Mouse (Mus musculus) testis, adult 2 months (tissue): ENCODE results near the gene Mrm2. TPM values are rescaled to one million over a fixed set of nuclear protein-coding genes. Genes with fewer than 3 reads are reported as not detected.

Experiments
- H3K27ac ChIP-seq: fragments of 200-500 bp; 2 replicates; pipeline ENCODE4 v1.5.1; 2012; ENCODE audit warnings: low read depth, low read length; ENCODE audit not compliant: control insufficient read depth, insufficient read depth
- H3K27me3 ChIP-seq: fragments of 200-500 bp; 2 replicates; pipeline ENCODE4 v1.6.1; 2012; ENCODE audit warnings: mild to moderate bottlenecking, low read length, moderate library complexity; ENCODE audit not compliant: control insufficient read depth, insufficient read depth
- H3K36me3 ChIP-seq: fragments of 200-500 bp; 2 replicates; pipeline ENCODE4 v1.6.1; 2012; ENCODE audit warnings: mild to moderate bottlenecking, low read length; ENCODE audit not compliant: control insufficient read depth, insufficient read depth
- H3K4me1 ChIP-seq: fragments of 200-500 bp; 2 replicates; pipeline ENCODE4 v1.6.1; 2012; ENCODE audit warnings: low read length; ENCODE audit not compliant: control insufficient read depth, insufficient read depth
- H3K4me3 ChIP-seq: fragments of 200-500 bp; 2 replicates; pipeline ENCODE4 v1.5.1; 2012; ENCODE audit warnings: low read depth, mild to moderate bottlenecking, low read length, moderate library complexity, mixed read lengths; ENCODE audit not compliant: control insufficient read depth
- CTCF ChIP-seq: fragments of 200-500 bp; IDR thresholded peaks from 2 replicates; pipeline ENCODE4 v1.5.1; 2012; ENCODE audit warnings: low read depth, mild to moderate bottlenecking, inconsistent platforms, low read length, moderate library complexity; ENCODE audit not compliant: control insufficient read depth, insufficient read depth, insufficient replicate concordance
- POLR2A ChIP-seq: fragments of 200-500 bp; IDR thresholded peaks from 2 replicates; pipeline ENCODE4 v1.6.1; 2012; ENCODE audit warnings: low read depth, mild to moderate bottlenecking, inconsistent platforms, low read length, moderate library complexity; ENCODE audit not compliant: control insufficient read depth
- polyA plus RNA-seq: library from polyadenylated mRNA; depleted of rRNA; stranded (reverse); fragments of >200 nt; gene quantifications from 2 replicates; pipeline ENCODE4 v1.2.3, GENCODE M21; 2012

Gene Mrm2
- polyA plus RNA-seq, 1 experiment, result 1.7 TPM

DNA sequence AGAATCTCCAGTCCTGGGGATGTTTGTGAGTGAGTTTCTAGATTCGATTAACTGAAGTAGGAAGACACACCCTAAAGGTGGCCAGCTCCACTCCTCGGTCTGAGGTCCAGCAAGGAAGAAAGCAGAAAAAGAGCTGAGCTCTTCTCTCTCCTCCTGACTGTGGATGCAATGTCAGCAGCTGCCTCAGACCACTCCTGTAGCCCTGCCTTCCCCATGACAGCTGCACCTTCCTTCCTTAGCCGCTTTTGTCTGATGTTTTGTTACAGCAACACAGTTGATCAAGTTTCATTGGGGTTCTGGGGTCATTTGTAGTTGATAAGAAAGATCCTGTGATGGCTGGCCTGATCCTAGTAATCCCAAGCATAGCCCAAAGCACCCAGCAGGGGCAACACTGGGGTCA, 25.8 kb upstream of the Mrm2 start:
- H3K36me3 ChIP-seq, result no peaks in the 10 kb centered on the region
- H3K27ac ChIP-seq, result no peak overlapping the region
- TF ChIP-seq CTCF (no peak), POLR2A (no peak)
- no peaks in the 10 kb centered on the region for H3K4me1 ChIP-seq
- no peaks in the 10 kb centered on the region for H3K27me3 ChIP-seq
- no peak overlapping the region for H3K4me3 ChIP-seq

- H3K27ac ChIP-seq, result no peak overlapping the region
- no peak overlapping the region for H3K4me3 ChIP-seq
- no peaks in the 10 kb centered on the region for H3K4me1 ChIP-seq
- H3K27me3 ChIP-seq, result no peaks in the 10 kb centered on the region
- TF ChIP-seq CTCF, result no peak
- TF ChIP-seq POLR2A, result no peak
- no peaks in the 10 kb centered on the region for H3K36me3 ChIP-seq
Measured at GRCm38 (mm10) chr5:140355934-140356333, 24.2 kb upstream of the Mrm2 start.

DNA sequence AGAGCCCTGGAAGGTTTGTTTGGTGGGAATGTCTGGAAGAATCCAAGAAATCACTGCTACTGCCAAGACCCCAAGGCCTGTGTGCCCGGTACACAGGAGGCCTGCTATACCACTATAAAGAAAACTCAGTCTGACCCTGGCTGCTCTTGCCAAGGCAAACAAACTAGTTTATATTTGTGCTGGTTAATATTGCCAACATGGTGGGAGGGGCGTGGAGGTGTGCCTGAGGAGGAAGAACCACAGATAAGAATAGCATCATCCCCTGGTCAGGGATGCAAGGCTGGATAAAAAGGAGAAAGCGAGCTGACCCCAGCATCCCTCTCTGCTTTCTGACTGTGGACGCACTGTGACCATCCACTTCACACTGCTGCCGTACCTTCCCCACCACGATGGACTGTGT, 20.7 kb upstream of the Mrm2 start:
- Histone ChIP-seq H3K27me3 (no peaks in the 10 kb centered on the region), H3K4me3 (no peak overlapping the region), H3K4me1 (no peaks in the 10 kb centered on the region), H3K27ac (no peak overlapping the region), H3K36me3 (no peaks in the 10 kb centered on the region)
- TF ChIP-seq CTCF (no peak), POLR2A (no peak)

DNA sequence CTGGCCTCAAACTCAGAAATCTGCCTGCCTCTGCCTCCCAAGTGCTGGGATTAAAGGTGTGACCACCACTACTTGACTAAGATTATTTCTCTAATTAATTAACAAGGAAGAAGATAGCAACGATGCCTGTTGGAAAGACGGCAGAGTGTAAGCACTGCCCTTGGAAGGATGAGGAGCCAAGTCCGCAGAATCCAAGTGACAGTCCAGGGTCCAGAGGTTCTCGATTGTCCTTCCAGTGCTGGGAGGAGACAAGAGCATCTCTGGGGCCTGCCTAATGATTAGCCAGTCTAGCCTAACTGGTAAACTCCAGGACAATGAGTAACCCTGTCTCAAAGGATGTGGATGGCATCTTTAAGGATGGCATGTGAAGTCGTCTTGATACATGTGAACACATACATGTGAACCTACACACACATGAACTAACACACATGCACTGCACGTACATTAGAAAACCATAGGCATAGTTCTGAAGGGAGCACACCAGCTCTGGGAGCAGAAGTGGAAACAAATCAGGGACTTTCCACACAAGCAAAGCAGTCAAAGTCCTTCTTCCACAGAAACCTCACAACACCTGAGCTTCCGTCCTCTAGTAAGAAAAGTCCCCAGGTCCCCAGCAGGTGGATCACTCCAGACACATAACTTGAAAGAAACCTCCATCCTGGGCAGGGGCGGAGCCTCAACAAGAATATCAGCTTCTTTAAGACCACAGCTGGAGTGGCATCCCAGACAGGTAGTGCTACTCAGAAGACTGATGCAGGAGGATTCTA, 19.2 kb upstream of the Mrm2 start:
- H3K36me3 ChIP-seq, result no peaks in the 10 kb centered on the region
- H3K27me3 ChIP-seq, result no peaks in the 10 kb centered on the region
- H3K27ac ChIP-seq, result no peak overlapping the region
- TF ChIP-seq POLR2A (no peak), CTCF (no peak)
- no peaks in the 10 kb centered on the region for H3K4me1 ChIP-seq
- H3K4me3 ChIP-seq, result no peak overlapping the region

GRCm38 (mm10) chr5:140349882-140350281, 18.2 kb upstream of the Mrm2 start:
- Histone ChIP-seq H3K27me3 (no peaks in the 10 kb centered on the region), H3K4me1 (no peaks in the 10 kb centered on the region), H3K4me3 (no peak overlapping the region), H3K27ac (no peak overlapping the region), H3K36me3 (no peaks in the 10 kb centered on the region)
- TF ChIP-seq CTCF (no peak), POLR2A (no peak)

GRCm38 (mm10) chr5:140346050-140346449, 14.4 kb upstream of the Mrm2 start:
- no peak overlapping the region for H3K4me3 ChIP-seq
- H3K36me3 ChIP-seq, result no peaks in the 10 kb centered on the region
- no peak for TF ChIP-seq POLR2A
- TF ChIP-seq CTCF, result no peak
- no peaks in the 10 kb centered on the region for H3K4me1 ChIP-seq
- no peak overlapping the region for H3K27ac ChIP-seq
- H3K27me3 ChIP-seq, result no peaks in the 10 kb centered on the region

DNA sequence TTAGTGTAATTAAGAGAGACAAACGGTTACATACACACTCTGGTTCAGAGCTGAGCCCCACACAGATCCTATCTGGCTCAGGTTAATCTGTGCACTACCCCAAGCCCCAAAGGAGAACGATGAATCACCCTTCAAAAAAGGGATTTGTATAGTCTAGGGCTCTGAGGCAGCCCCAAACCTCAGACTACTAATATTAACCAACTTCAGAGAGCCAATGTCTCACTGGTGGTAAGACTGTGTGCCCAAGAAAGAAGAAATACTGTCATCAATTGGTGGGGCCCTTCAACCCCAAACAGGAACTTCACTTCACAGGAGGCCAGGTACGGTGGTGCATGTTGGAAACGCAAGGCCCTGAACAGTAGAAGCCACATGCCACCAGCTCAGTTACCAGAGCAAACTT, 13.5 kb upstream of the Mrm2 start:
- H3K36me3 ChIP-seq, result no peaks in the 10 kb centered on the region
- no peaks in the 10 kb centered on the region for H3K4me1 ChIP-seq
- TF ChIP-seq CTCF, result no peak
- no peak for TF ChIP-seq POLR2A
- no peak overlapping the region for H3K27ac ChIP-seq
- no peak overlapping the region for H3K4me3 ChIP-seq
- H3K27me3 ChIP-seq, result no peaks in the 10 kb centered on the region
